Mouse (Mus musculus): ENCODE measurements around the gene Igbp1. TPM values are rescaled to one million over a fixed set of nuclear protein-coding genes. Genes with fewer than 3 reads are reported as not detected.

The Igbp1 gene
- polyA plus RNA-seq (2015; fragmentation: Nextera tagmentation; extraction: Ambion mirVana), result 37.4 and 39.5 TPM in 2 replicates

DNA sequence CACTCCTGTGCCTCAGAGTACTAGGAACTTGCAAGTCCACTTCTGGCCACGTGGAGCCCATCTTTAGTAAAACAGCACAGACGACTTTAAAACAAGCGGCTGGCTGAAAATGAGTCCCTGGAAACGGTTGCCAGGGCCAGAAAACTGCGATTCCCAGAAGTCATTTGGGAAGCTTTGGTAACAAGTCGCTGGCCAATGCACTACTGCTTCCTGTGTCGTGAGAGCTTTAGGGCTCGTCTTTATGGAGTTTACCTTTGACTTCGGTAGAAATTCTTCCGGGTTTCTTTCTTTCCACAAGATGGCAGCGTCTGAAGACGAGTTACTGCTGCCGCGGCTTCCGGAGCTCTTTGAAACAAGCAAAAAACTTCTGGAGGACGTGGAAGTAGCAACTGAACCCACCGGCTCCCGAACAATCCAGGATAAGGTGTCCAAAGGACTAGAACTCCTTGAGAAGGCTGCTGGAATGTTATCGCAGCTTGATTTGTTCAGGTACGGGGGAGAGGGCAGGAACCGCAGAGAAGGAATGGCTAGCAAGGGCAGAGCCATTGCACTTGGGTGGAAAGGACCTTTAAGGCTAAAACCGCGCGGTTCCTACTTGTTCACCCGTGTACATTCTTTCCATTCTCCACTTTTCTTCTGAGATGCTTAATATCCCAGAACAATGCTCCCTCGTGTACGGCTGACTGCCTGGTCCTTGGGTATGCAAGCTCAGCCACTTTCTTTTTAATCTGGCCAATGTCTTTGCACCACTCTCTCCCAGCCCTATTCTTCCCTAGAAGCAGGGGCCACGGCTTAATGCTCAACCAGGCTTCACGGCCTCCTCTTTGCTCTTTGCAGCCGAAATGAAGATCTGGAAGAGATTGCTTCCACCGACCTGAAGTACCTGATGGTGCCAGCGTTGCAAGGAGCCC, at the start of gene Igbp1:
TSS of gene Igbp1 (plus strand) at position 224 of the 911 bp plus-strand sequence.
- peak; percentile 97 for ATAC-seq (ENCODE audit: low read depth)

DNA sequence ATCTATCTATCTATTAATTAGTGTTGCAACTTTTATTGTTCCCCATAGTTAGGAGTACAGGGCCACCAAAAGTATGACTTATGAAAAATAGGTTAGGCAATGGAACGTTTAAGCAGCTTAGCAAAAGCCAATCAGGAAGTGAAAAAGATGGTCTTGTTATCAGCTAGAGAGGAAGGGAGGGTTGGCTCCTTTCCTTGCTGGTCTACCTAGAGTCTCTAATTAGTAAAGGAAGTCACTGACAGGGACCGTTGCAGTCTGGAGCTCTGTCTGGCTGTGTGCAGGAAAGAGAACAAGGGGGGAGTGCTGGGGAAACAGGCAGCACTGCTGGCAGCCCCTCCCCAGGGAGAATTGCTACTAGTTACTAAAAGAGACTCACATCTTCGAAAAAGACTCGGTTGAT, 26.0 kb upstream of the Igbp1 start:
- Histone ChIP-seq H3K9ac (ENCODE audit: low read length) (no peak overlapping the region), H3K27me3 (ENCODE audit: control insufficient read depth, insufficient read depth, low read depth, low read length) (peaks cover 2% of the 10 kb centered on the region; the same call in 1 of the 2 replicates), H3K27ac (ENCODE audit: low read length) (no peak overlapping the region), H3K4me3 (ENCODE audit: low read length) (no peak overlapping the region), H3K36me3 (ENCODE audit: control insufficient read depth, insufficient read depth, low read length) (no peaks in the 10 kb centered on the region), H3K4me2 (ENCODE audit: low read depth, low read length) (no peak overlapping the region), H3K9me3 (ENCODE audit: control insufficient read depth, low read length) (no peaks in the 10 kb centered on the region), H3K4me1 (replicated peaks; ENCODE audit: control insufficient read depth, insufficient read depth, low read length) (no peaks in the 10 kb centered on the region)
- 47% methylated on average over 4 of the region's 4 CpGs for WGBS
- no peak for ATAC-seq (ENCODE audit: low read depth)

More for the DNA sequence above, at the start of gene Igbp1:
- Histone ChIP-seq H3K4me3 (ENCODE audit: low read length) (peak within 1 kb of the TSS; percentile 70), H3K9ac (ENCODE audit: low read length) (peak within 1 kb of the TSS; percentile 75), H3K27me3 (ENCODE audit: control insufficient read depth, insufficient read depth, low read depth, low read length) (no peaks in the 10 kb centered on the region), H3K36me3 (ENCODE audit: control insufficient read depth, insufficient read depth, low read length) (no peaks in the 10 kb centered on the region), H3K9me3 (ENCODE audit: control insufficient read depth, low read length) (no peaks in the 10 kb centered on the region), H3K4me1 (replicated peaks; ENCODE audit: control insufficient read depth, insufficient read depth, low read length) (no peaks in the 10 kb centered on the region), H3K4me2 (ENCODE audit: low read depth, low read length) (peak within 1 kb of the TSS; percentile 67), H3K27ac (ENCODE audit: low read length) (peak within 1 kb of the TSS; percentile 59)
- WGBS, result 17% methylated on average over 32 of the region's 32 CpGs

DNA sequence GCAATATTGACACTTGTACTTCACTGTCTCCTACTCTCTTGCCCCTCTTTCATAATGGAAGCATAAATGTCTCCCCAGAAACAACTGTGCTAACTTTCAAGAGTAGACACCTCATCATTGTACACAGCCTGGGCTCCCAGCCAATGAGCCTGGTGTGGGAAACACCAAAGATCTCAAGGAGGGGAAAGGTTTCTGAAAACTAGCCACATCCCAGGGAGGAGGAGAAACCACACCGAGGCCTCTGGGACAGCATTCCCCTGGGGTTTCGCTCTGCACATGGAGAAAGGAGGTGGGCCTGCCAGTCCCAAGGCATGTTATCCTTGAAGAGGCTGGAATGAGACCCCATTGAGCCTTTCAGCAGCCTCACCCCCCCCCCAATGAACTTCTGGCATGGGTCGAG, 24.0 kb upstream of the Igbp1 start:
- Histone ChIP-seq H3K9ac (ENCODE audit: low read length) (no peak overlapping the region), H3K9me3 (ENCODE audit: control insufficient read depth, low read length) (no peaks in the 10 kb centered on the region), H3K4me3 (ENCODE audit: low read length) (no peak overlapping the region), H3K4me1 (replicated peaks; ENCODE audit: control insufficient read depth, insufficient read depth, low read length) (no peaks in the 10 kb centered on the region), H3K36me3 (ENCODE audit: control insufficient read depth, insufficient read depth, low read length) (no peaks in the 10 kb centered on the region), H3K4me2 (ENCODE audit: low read depth, low read length) (no peak overlapping the region), H3K27ac (ENCODE audit: low read length) (no peak overlapping the region), H3K27me3 (ENCODE audit: control insufficient read depth, insufficient read depth, low read depth, low read length) (peaks cover 2% of the 10 kb centered on the region; the same call in 1 of the 2 replicates)
- ATAC-seq (ENCODE audit: low read depth), result peak; percentile 26; the same call in 1 of the 2 replicates
- 65% methylated on average over 3 of the region's 3 CpGs for WGBS

DNA sequence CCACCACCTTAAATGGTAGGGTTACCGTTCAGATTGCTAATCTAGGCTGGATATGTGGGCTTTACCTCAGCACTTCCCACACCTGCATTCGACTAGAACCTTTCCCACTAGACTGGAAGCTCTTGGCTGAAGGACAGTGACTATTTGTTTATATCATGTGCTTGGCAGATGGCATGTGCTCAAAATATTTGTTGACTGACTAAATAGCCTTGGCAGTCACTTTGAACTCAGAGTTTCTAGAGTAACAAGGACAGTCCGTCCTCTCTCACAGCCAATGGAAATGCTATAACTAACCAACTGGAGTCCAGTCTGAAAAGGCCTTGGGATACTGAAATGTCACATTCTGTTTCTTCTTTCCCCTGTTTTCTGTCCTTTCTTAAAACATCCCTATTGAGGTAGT, 22.6 kb upstream of the Igbp1 start:
- H3K27me3 ChIP-seq (ENCODE audit: control insufficient read depth, insufficient read depth, low read depth, low read length), result peaks cover 2% of the 10 kb centered on the region; the same call in 1 of the 2 replicates
- no peaks in the 10 kb centered on the region for H3K9me3 ChIP-seq (ENCODE audit: control insufficient read depth, low read length)
- no peak for ATAC-seq (ENCODE audit: low read depth)
- no peaks in the 10 kb centered on the region for H3K4me1 ChIP-seq (replicated peaks; ENCODE audit: control insufficient read depth, insufficient read depth, low read length)
- no peak overlapping the region for H3K27ac ChIP-seq (ENCODE audit: low read length)
- no peak overlapping the region for H3K4me3 ChIP-seq (ENCODE audit: low read length)
- no peak overlapping the region for H3K9ac ChIP-seq (ENCODE audit: low read length)
- no peak overlapping the region for H3K4me2 ChIP-seq (ENCODE audit: low read depth, low read length)
- no peaks in the 10 kb centered on the region for H3K36me3 ChIP-seq (ENCODE audit: control insufficient read depth, insufficient read depth, low read length)
- 68% methylated on average over 3 of the region's 3 CpGs for WGBS

DNA sequence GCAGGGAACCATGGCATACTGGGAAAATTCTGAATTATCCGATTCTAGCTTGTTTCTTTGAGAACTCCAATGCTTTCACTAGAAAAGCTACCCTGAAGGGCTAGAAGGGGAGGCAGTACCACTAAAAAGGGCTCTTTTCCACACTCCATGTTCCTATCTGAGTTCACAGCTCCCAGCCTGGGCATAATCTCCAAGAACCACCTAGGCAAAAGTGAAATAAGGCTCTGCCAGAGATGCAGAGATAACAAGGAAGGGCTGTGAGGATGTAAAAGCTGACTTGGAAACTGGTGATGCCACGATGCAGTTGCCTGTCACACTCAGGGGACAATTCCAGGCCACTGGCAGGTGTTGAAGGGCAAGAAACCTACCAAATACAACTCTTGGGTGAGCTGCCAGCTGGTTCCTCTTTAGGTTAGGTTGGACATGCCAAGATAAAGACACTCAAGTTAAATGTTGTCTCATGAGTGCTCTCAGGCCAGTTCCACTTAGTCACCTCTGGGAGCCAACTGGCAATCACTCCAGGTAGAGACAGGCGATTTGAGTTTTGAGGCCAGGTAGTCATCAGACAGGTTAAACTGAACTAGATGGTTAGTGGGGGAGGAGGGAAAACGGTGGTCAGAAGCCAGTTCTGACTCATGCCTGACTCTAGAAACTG, 18.4 kb upstream of the Igbp1 start:
- no peak overlapping the region for H3K27ac ChIP-seq (ENCODE audit: low read length)
- no peak overlapping the region for H3K4me2 ChIP-seq (ENCODE audit: low read depth, low read length)
- H3K9ac ChIP-seq (ENCODE audit: low read length), result no peak overlapping the region
- WGBS, result 56% methylated on average over 4 of the region's 4 CpGs
- no peak overlapping the region for H3K4me3 ChIP-seq (ENCODE audit: low read length)
- no peaks in the 10 kb centered on the region for H3K4me1 ChIP-seq (replicated peaks; ENCODE audit: control insufficient read depth, insufficient read depth, low read length)
- ATAC-seq (ENCODE audit: low read depth), result no peak
- no peaks in the 10 kb centered on the region for H3K27me3 ChIP-seq (ENCODE audit: control insufficient read depth, insufficient read depth, low read depth, low read length)
- no peaks in the 10 kb centered on the region for H3K36me3 ChIP-seq (ENCODE audit: control insufficient read depth, insufficient read depth, low read length)
- H3K9me3 ChIP-seq (ENCODE audit: control insufficient read depth, low read length), result no peaks in the 10 kb centered on the region

DNA sequence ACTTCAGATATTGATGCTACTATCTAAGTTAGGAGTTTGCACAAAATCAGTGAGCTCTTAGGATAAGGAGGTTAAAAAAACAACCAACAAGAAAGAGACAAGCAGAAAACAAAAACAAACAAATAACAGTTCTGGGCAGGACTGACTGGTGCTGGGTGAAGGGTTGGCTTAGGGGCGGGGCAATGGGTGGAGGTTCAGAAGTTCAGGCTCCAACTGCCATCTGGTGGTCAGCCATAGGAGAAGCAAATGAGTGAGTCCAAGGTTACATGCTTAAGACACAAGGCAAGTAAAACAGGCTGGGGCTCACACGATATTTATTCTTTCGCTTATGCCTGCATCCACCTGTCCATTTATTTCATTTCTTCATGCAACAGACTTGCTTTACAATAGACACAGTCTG, 13.8 kb upstream of the Igbp1 start:
- ATAC-seq (ENCODE audit: low read depth), result peak; percentile 70
- H3K4me1 ChIP-seq (replicated peaks; ENCODE audit: control insufficient read depth, insufficient read depth, low read length), result no peaks in the 10 kb centered on the region
- 40% methylated on average over 3 of the region's 3 CpGs for whole genome bisulfite sequencing

DNA sequence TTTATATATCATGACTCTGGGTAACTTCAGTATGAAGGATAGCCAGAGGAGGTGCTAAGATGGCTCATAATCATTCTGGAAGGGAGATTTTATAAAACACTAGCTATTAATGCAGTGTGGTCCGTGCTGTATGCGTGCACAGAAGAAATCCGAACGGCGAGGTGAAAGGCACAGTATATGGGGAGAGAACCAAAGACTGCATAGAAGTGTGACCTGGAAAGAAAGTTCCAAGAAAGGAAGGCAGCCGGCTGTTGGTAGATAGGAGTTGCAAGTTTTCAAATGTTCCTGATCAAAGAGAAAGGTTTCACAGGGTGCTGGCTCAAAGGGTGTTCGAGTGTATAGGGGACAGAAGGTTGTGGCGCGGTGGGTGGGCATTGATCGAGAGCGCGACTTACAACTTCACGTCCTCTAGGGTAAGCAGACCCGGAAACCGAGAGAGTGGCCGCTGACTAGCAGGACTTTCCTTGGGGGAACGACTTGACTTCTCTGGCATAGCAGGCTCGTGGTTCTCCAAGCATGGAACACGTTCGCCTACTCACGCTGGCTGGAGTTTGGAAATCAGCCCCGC, 507 bp upstream of the Igbp1 start:
- H3K27ac ChIP-seq (ENCODE audit: low read length), result no peak overlapping the region
- H3K36me3 ChIP-seq (ENCODE audit: control insufficient read depth, insufficient read depth, low read length), result no peaks in the 10 kb centered on the region
- peak; percentile 65 for ATAC-seq (ENCODE audit: low read depth)
- 18% methylated on average over 22 of the region's 22 CpGs for WGBS
- peak overlapping the region; percentile 67 for H3K4me2 ChIP-seq (ENCODE audit: low read depth, low read length)
- 0 out of 2 replicates have a peak, but pooled peaks cover under 1% of the 10 kb centered on the region for H3K27me3 ChIP-seq (ENCODE audit: control insufficient read depth, insufficient read depth, low read depth, low read length)
- peak overlapping the region; percentile 50 for H3K9ac ChIP-seq (ENCODE audit: low read length)
- peak overlapping the region; percentile 70 for H3K4me3 ChIP-seq (ENCODE audit: low read length)
- no peaks in the 10 kb centered on the region for H3K4me1 ChIP-seq (replicated peaks; ENCODE audit: control insufficient read depth, insufficient read depth, low read length)
- no peaks in the 10 kb centered on the region for H3K9me3 ChIP-seq (ENCODE audit: control insufficient read depth, low read length)

More for the DNA sequence above, 13.8 kb upstream of the Igbp1 start:
- Histone ChIP-seq H3K4me2 (ENCODE audit: low read depth, low read length) (no peak overlapping the region), H3K27me3 (ENCODE audit: control insufficient read depth, insufficient read depth, low read depth, low read length) (no peaks in the 10 kb centered on the region), H3K36me3 (ENCODE audit: control insufficient read depth, insufficient read depth, low read length) (no peaks in the 10 kb centered on the region), H3K4me3 (ENCODE audit: low read length) (no peak overlapping the region), H3K27ac (ENCODE audit: low read length) (no peak overlapping the region), H3K9me3 (ENCODE audit: control insufficient read depth, low read length) (no peaks in the 10 kb centered on the region), H3K9ac (ENCODE audit: low read length) (no peak overlapping the region)

DNA sequence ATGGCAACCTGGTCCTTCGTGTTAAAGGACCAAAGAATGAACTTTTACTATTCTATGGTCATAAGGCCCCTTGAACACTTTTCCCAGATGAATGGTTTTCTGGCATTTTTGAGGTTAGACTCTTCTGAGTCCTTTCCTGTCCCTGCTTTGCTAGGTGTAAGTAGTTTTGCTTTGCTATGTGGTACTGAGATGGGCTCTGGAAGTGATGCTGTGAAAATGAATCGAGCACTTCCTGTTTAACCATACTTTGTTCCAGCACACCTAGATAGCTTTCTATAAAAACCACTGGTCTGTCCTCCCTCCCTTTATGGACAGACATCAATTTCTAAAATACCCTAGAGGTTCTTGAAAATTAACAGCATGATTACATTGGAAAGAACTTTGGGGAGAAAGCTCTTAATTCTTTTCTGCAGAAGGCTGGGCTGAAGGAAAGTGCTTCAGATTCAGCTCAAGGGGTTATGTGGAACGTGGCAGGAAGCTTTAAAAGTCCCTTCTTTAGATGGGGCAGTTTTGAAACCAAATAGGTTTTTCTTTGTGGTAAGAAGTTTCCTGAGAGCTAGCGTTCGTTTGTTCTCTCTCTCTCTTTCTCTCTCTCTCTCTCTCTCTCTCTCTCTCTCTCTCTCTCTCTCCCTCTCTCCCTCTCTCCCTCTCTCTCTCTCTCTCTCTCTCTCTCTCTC, 10.2 kb downstream of the Igbp1 start:
- 0 out of 2 replicates have a peak, but pooled peaks cover 2% of the 10 kb centered on the region for H3K36me3 ChIP-seq (ENCODE audit: control insufficient read depth, insufficient read depth, low read length)
- H3K27ac ChIP-seq (ENCODE audit: low read length), result no peak overlapping the region
- no peak overlapping the region for H3K4me2 ChIP-seq (ENCODE audit: low read depth, low read length)
- no peaks in the 10 kb centered on the region; the same call in 1 of the 2 replicates for H3K27me3 ChIP-seq (ENCODE audit: control insufficient read depth, insufficient read depth, low read depth, low read length)
- WGBS, result 81% methylated on average over 5 of the region's 5 CpGs
- no peak overlapping the region for H3K9ac ChIP-seq (ENCODE audit: low read length)
- H3K4me3 ChIP-seq (ENCODE audit: low read length), result no peak overlapping the region
- ATAC-seq (ENCODE audit: low read depth), result no peak
- no peaks in the 10 kb centered on the region for H3K4me1 ChIP-seq (replicated peaks; ENCODE audit: control insufficient read depth, insufficient read depth, low read length)
- H3K9me3 ChIP-seq (ENCODE audit: control insufficient read depth, low read length), result no peaks in the 10 kb centered on the region
